Mouse (Mus musculus): Measurements from ENCODE around the gene Sox5.
"Not testable (repeated sequence)": the region's sequence is repeated elsewhere in the genome, so short reads cannot be mapped to it uniquely, and the experiment has no call there.

Sox5 gene

GRCm38 (mm10) chr6:144278505-144279053, 503.2 kb downstream of the Sox5 start:
- DNase-seq (ENCODE audit: low spot score), result no peak

- DNase-seq (ENCODE audit: low spot score), result not testable (repeated sequence)
Measured at GRCm38 (mm10) chr6:144273425-144273824, 508.4 kb downstream of the Sox5 start.

GRCm38 (mm10) chr6:144271326-144271725, 510.5 kb downstream of the Sox5 start:
- no peak for DNase-seq (ENCODE audit: low spot score)

- no peak for DNase-seq (ENCODE audit: low spot score)
Measured at GRCm38 (mm10) chr6:144270306-144270705, 511.5 kb downstream of the Sox5 start.

GRCm38 (mm10) chr6:144269666-144270065, 512.1 kb downstream of the Sox5 start:
- DNase-seq (ENCODE audit: low spot score), result no peak

GRCm38 (mm10) chr6:144265752-144266151, 516.0 kb downstream of the Sox5 start:
- no peak for DNase-seq (ENCODE audit: low spot score)

GRCm38 (mm10) chr6:144265004-144265403, 516.8 kb downstream of the Sox5 start:
- DNase-seq (ENCODE audit: low spot score), result no peak

GRCm38 (mm10) chr6:144264320-144264915, 517.4 kb downstream of the Sox5 start:
- DNase-seq (ENCODE audit: low spot score), result no peak

- no peak for DNase-seq (ENCODE audit: low spot score)
Measured at GRCm38 (mm10) chr6:144256500-144256899, 525.3 kb downstream of the Sox5 start.

- DNase-seq (ENCODE audit: low spot score), result no peak
Measured at GRCm38 (mm10) chr6:144252191-144252718, 529.5 kb downstream of the Sox5 start.

- no peak for DNase-seq (ENCODE audit: low spot score)
Measured at GRCm38 (mm10) chr6:144251222-144252170, 530.3 kb downstream of the Sox5 start.

GRCm38 (mm10) chr6:144250625-144251181, 531.1 kb downstream of the Sox5 start:
- no peak for DNase-seq (ENCODE audit: low spot score)

- no peak for DNase-seq (ENCODE audit: low spot score)
Measured at GRCm38 (mm10) chr6:144236581-144236980, 545.2 kb downstream of the Sox5 start.

- DNase-seq (ENCODE audit: low spot score), result no peak
Measured at GRCm38 (mm10) chr6:144203970-144204369, 577.8 kb downstream of the Sox5 start.

- DNase-seq (ENCODE audit: low spot score), result no peak
Measured at GRCm38 (mm10) chr6:144203013-144203412, 578.8 kb downstream of the Sox5 start.

GRCm38 (mm10) chr6:144201402-144202040, 580.3 kb downstream of the Sox5 start:
- DNase-seq (ENCODE audit: low spot score), result no peak

- no peak for DNase-seq (ENCODE audit: low spot score)
Measured at GRCm38 (mm10) chr6:144197209-144198119, 584.3 kb downstream of the Sox5 start.

- DNase-seq (ENCODE audit: low spot score), result no peak
Measured at GRCm38 (mm10) chr6:144195934-144196333, 585.8 kb downstream of the Sox5 start.

GRCm38 (mm10) chr6:144183087-144183486, 598.7 kb downstream of the Sox5 start:
- no peak for DNase-seq (ENCODE audit: low spot score)

GRCm38 (mm10) chr6:144182429-144182828, 599.3 kb downstream of the Sox5 start:
- not testable (repeated sequence) for DNase-seq (ENCODE audit: low spot score)
